Mouse (Mus musculus) limb, embryonic 12.5 days (tissue): ENCODE measurements around the gene Nmt1. TPM values are rescaled to one million over a fixed set of nuclear protein-coding genes. Genes with fewer than 3 reads are reported as not detected.

Experiments
- ATAC-seq: fragments of 200-750 bp; cut with Nextera tagmentation; 2 replicates; pipeline ENCODE4 v1.8.0; 2017; ENCODE audit warnings: low read depth, moderate TSS enrichment; ENCODE audit not compliant: insufficient number of reproducible peaks, insufficient read depth, low FRiP score, low TSS enrichment
- H3K27ac ChIP-seq: fragments of 300-500 bp; sonication (generic); 2 replicates; pipeline ENCODE4 v1.5.1; 2016; ENCODE audit warnings: mild to moderate bottlenecking, moderate library complexity
- H3K27me3 ChIP-seq: fragments of 300-500 bp; sonication (generic); 2 replicates; pipeline ENCODE4 v1.6.1; 2016; ENCODE audit warnings: mild to moderate bottlenecking, moderate library complexity
- H3K36me3 ChIP-seq: fragments of 300-500 bp; sonication (generic); 2 replicates; pipeline ENCODE4 v1.6.1; 2016; ENCODE audit warnings: mild to moderate bottlenecking, moderate library complexity
- H3K4me1 ChIP-seq: fragments of 300-500 bp; sonication (generic); replicated peaks from 2 replicates; pipeline ENCODE4 v1.6.1; 2016
- H3K4me2 ChIP-seq: fragments of 300-500 bp; sonication (generic); 2 replicates; pipeline ENCODE4 v1.6.1; 2016; ENCODE audit warnings: mild to moderate bottlenecking, moderate library complexity
- H3K4me3 ChIP-seq: fragments of 300-500 bp; sonication (generic); replicated peaks from 2 replicates; pipeline ENCODE4 v1.5.1; 2016; ENCODE audit warnings: mild to moderate bottlenecking
- H3K9ac ChIP-seq: fragments of 300-500 bp; sonication (generic); replicated peaks from 2 replicates; pipeline ENCODE4 v1.6.1; 2016; ENCODE audit warnings: mild to moderate bottlenecking, moderate library complexity
- H3K9me3 ChIP-seq: fragments of 300-500 bp; sonication (generic); 2 replicates; pipeline ENCODE4 v1.6.1; 2016; ENCODE audit warnings: mild to moderate bottlenecking, moderate library complexity
- WGBS: fragments of 180-500 bp; shearing (Covaris S2); methylation state at CpG from one replicate; pipeline ENCODE4 v1.1.7; 2016; 5-methylcytosine and 5-hydroxymethylcytosine counted together
- polyA plus RNA-seq: library from polyadenylated mRNA; unstranded; fragments of >200 nt; fragmentation: Nextera tagmentation; extraction: Ambion mirVana; gene quantifications from 2 replicates; pipeline ENCODE4 v1.2.1, GENCODE M21; 2016

The Nmt1 gene
- polyA plus RNA-seq, 1 experiment from 2014 or later = 53.7 TPM

DNA sequence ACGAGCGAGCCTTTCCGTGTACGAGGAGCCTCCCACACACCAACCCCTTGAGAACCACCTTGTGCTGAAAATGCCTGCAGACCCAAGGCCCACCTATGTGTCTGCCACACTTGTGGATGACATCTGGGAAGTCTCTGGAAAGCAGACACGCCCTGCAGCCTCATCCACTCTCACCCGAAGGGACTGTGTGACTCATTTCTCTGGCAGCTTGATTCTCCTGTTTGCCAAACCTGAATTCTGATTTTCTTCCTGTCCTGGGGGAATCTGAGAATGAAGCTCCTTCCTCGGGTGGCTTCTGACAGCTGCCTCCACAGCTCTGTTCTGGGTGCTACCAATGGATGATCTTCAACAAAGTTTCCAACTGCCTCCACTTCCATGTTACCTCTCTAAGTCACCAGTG, 31.6 kb upstream of the Nmt1 start:
- Histone ChIP-seq H3K4me2 (no peak overlapping the region), H3K9ac (no peak overlapping the region), H3K27ac (0 out of 2 replicates have a peak overlapping the region, but pooled peaks have one; percentile 4), H3K4me3 (no peak overlapping the region), H3K36me3 (peaks cover 68% of the 10 kb centered on the region), H3K4me1 (peaks cover 16% of the 10 kb centered on the region), H3K9me3 (no peaks in the 10 kb centered on the region), H3K27me3 (peaks cover 12% of the 10 kb centered on the region)
- no peak for ATAC-seq
- WGBS = 89% methylated on average over 7 of the region's 7 CpGs

DNA sequence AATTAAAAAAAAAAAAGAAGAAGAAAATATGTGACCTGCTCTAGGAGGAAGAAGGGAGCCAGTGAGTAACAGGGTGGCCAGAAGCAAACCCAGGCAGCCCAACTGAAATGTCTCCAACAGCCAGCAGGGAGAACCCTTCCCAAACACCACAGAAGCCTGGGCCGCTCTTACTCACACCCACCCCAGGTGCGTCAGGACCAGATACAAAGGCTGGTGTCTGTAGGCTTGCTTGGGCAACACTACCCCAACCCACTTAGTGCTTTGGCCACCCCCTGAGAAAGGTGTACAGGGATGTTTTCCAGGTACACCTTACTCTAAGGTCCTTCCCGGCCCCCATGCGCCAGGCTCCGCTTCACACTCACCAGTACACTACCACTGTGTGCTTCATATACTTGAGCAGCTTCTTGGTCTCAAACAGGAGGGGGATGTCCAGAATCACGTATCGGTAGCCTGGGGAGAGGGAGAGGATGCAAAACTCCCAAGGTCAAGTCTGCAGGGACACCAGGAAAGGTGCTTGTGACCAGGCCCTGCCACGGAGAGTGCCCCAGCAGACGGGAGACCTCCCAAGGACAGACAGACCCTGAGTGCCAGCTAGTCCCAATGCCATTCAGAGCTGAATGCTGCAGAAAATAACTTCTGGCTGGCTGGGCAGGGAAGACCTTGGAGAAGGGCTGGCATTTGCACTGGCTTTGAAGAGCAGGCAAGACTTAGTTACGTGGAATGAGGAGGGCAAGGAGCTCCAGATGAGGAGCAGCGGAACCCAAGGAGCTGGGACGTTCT, 30.8 kb upstream of the Nmt1 start:
- no peak for ATAC-seq
- no peaks in the 10 kb centered on the region for H3K9me3 ChIP-seq
- no peak overlapping the region for H3K4me3 ChIP-seq
- peaks cover 9% of the 10 kb centered on the region for H3K4me1 ChIP-seq
- H3K9ac ChIP-seq = no peak overlapping the region
- no peak overlapping the region for H3K4me2 ChIP-seq
- no peak overlapping the region for H3K27ac ChIP-seq
- H3K36me3 ChIP-seq = peaks cover 72% of the 10 kb centered on the region
- peaks cover 4% of the 10 kb centered on the region for H3K27me3 ChIP-seq
- 96% methylated on average over 12 of the region's 12 CpGs for WGBS

DNA sequence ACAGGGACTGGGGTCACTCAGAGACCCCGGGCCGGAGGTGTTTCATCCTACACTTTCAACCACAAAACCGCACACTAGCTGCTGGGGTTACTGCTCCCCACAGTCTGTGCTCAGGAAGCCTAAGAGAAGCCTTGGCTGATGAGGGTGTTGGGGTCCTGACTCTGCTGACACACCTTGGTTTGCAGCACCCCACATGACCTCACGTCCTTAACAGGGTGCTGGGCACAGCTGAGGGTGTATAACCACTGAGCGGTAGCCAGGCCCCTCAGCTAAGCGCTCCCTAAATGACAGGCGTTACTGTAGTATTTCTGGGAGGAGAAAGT, 29.8 kb upstream of the Nmt1 start:
- Histone ChIP-seq H3K36me3 (peaks cover 80% of the 10 kb centered on the region), H3K4me3 (no peak overlapping the region), H3K4me1 (peaks cover 9% of the 10 kb centered on the region), H3K9me3 (no peaks in the 10 kb centered on the region), H3K9ac (no peak overlapping the region), H3K4me2 (no peak overlapping the region), H3K27me3 (no peaks in the 10 kb centered on the region), H3K27ac (no peak overlapping the region)
- WGBS = 93% methylated on average over 7 of the region's 7 CpGs
- no peak for ATAC-seq

DNA sequence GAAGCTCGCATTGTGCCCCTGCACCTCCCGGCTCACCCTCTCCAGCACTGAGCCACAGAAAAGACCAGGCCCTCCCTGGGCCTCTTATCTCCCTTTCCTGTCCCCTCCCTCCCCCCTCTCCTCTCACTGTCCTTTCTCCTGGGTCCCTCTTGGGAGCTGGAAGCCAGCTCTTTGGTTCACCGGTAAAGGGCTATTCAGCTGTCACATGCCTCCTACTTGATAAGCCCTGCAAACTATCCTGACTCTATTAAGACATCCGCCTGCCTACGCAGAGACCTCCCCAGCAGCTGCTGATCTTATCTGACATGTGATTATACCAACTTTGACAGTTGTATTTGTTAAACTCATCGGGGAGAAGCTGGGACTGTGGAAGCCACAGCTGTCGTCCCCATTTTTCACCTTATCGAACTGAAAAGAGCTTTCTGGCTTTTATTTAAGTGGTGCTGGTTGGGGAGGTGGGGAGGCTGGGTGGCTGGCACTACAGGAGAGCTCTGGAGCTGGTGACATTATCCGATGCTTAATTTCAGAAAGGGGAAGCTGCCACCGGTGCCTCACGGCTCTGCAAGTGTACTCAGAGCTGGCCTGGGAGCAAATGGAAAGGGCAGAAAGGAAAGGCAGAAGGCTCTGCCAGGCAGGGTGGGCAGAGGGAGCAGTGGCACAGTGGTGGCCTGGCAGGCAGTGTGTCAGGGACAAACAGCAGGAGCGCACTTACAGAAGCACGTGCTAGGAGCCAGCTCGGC, 29.2 kb upstream of the Nmt1 start:
- Histone ChIP-seq H3K27ac (no peak overlapping the region), H3K27me3 (no peaks in the 10 kb centered on the region), H3K9me3 (no peaks in the 10 kb centered on the region), H3K4me3 (no peak overlapping the region), H3K9ac (no peak overlapping the region), H3K4me2 (no peak overlapping the region), H3K4me1 (peaks cover 11% of the 10 kb centered on the region), H3K36me3 (peaks cover 82% of the 10 kb centered on the region)
- no peak for ATAC-seq
- 89% methylated on average over 14 of the region's 14 CpGs for WGBS

DNA sequence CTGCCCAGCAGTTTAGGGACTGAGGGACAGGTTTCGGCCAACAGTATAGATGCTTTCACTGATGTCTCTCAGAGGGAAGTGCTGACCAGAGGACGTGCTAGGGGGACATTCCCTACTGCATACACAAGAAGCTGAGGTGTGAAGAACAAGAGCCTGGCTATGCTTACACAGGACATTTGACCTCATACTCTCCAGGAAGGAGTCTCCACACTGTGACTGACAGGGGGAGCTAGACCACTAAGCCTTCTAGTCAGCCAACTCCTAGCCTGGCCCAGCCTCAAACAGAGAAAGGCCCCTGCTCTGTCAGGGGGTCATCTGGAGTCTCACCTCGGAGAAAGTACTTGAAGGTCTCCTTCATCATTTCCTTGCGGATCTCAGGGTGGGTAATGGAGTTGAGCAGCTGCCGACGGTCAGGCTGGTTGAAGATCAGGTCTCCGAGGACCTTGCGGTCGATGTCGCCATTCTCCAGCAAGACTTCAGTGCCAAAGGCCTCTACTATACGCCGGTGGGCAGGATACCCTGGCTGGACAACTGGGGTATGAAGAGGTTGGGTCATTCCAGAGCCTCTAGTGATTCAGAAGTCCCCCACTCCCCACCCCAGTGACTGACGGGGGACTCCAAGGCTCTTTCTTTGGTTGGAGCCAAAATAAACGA, 28.5 kb upstream of the Nmt1 start:
- H3K4me1 ChIP-seq = peaks cover 11% of the 10 kb centered on the region
- H3K36me3 ChIP-seq = peaks cover 80% of the 10 kb centered on the region
- no peak overlapping the region for H3K4me2 ChIP-seq
- WGBS = 88% methylated on average over 14 of the region's 14 CpGs
- H3K4me3 ChIP-seq = no peak overlapping the region
- H3K27ac ChIP-seq = no peak overlapping the region
- H3K27me3 ChIP-seq = no peaks in the 10 kb centered on the region
- no peak overlapping the region for H3K9ac ChIP-seq
- no peak for ATAC-seq
- H3K9me3 ChIP-seq = no peaks in the 10 kb centered on the region

DNA sequence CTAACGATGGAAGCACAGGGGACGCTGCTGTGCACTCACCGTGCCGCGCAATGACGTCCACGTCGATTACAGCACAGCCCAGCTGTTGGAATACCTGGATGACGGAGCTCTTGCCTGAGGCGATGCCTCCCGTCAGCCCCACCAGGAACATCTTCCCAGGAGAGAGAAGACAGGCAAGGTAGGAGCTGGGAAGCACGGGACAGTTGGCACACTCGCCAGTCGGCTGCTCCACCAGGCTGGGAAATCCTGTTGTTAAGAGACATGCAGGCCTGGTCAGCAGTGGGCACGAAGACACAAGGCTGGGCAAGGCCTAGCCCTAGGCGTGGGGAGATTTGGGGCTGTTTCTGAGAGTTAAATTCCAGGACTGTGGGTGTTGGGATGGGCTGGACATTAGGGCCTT, 27.9 kb upstream of the Nmt1 start:
- 86% methylated on average over 16 of the region's 16 CpGs for WGBS
- H3K27ac ChIP-seq = peak overlapping the region; percentile 56; the same call in 1 of the 2 replicates
- no peak overlapping the region for H3K4me3 ChIP-seq
- ATAC-seq = no peak
- peaks cover 80% of the 10 kb centered on the region for H3K36me3 ChIP-seq
- H3K9ac ChIP-seq = no peak overlapping the region; the same call in 1 of the 2 replicates
- no peaks in the 10 kb centered on the region for H3K27me3 ChIP-seq
- no peaks in the 10 kb centered on the region for H3K9me3 ChIP-seq
- H3K4me2 ChIP-seq = no peak overlapping the region
- H3K4me1 ChIP-seq = peaks cover 11% of the 10 kb centered on the region

DNA sequence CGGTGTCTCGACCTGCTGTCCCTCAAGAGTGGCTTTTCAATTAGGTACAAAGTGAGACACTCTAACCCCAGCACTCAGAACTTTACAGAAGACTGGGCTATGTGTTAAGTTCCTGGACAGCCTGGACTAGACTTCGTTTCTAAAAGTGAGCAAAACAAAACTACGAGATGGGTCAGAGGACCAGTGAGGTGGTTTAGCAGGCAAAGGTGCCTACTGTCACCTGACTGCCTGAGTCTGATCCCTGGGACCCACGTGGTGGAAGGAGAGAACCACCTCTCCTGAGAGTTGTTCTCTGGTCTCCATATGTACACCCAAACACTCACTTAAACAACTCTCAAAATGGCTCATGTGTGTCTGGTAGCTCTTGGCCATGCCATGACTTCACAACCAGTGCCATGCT, 26.9 kb upstream of the Nmt1 start:
- H3K9me3 ChIP-seq = no peaks in the 10 kb centered on the region
- WGBS = 76% methylated on average over 5 of the region's 5 CpGs
- H3K4me3 ChIP-seq = no peak overlapping the region

DNA sequence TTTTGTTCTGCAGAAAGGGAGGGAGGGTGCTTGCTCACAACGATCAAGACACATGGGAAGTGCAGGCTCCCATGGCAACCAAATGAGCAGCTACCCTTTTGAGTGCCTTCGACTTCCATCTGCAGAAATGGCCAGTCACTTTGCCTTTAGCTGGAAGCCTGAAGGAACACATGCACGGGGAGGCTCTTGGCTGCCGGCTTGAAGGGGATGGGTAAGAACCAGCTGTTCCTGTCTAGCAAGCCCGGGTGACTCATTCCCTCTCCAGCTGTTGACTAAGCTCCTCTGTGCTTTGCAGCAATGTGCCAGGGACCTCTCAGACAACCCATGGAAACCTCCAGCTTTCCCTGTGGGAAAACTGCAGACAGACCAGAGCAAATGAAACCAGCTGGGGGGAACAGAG, 24.8 kb upstream of the Nmt1 start:
- Histone ChIP-seq H3K27me3 (no peaks in the 10 kb centered on the region), H3K4me3 (no peak overlapping the region), H3K4me2 (no peak overlapping the region), H3K4me1 (peaks cover 16% of the 10 kb centered on the region), H3K27ac (peak overlapping the region; percentile 42; the same call in 1 of the 2 replicates), H3K9ac (no peak overlapping the region), H3K36me3 (peaks cover 70% of the 10 kb centered on the region), H3K9me3 (no peaks in the 10 kb centered on the region)
- WGBS = 63% methylated on average over 5 of the region's 5 CpGs
- peak; percentile 48; the same call in 1 of the 2 replicates for ATAC-seq

More for the DNA sequence above, 26.9 kb upstream of the Nmt1 start:
- no peak overlapping the region for H3K9ac ChIP-seq
- peaks cover 71% of the 10 kb centered on the region for H3K36me3 ChIP-seq
- H3K4me1 ChIP-seq = peaks cover 11% of the 10 kb centered on the region
- H3K27me3 ChIP-seq = no peaks in the 10 kb centered on the region
- H3K27ac ChIP-seq = 0 out of 2 replicates have a peak overlapping the region, but pooled peaks have one; percentile 31
- ATAC-seq = no peak
- H3K4me2 ChIP-seq = no peak overlapping the region

DNA sequence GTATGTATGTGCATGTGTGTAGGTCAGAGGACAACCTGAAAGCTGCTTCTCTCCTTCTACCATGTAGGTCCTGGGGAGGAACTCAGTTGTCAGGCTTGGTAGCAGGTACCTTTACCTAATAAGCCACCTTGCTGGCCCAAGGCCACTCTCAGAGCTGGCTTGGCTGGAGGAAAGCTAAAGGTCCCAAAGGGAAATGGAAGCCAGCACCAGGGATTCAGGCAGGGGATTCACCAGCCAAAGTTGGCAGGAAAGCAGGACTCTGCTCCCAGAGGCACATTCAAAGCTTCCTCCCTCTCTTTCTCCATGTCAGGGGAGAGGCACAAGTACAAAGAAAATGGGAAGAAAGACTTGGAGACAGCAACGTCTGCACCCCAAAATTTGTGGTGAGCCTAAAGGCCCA, 23.1 kb upstream of the Nmt1 start:
- peaks cover 65% of the 10 kb centered on the region for H3K36me3 ChIP-seq
- H3K4me1 ChIP-seq = peaks cover 16% of the 10 kb centered on the region
- ATAC-seq = no peak
- 83% methylated on average over 1 of the region's 1 CpGs for WGBS
- no peak overlapping the region for H3K27ac ChIP-seq
- no peak overlapping the region for H3K4me3 ChIP-seq
- no peak overlapping the region for H3K9ac ChIP-seq
- no peaks in the 10 kb centered on the region for H3K27me3 ChIP-seq
- no peaks in the 10 kb centered on the region for H3K9me3 ChIP-seq
- H3K4me2 ChIP-seq = no peak overlapping the region

DNA sequence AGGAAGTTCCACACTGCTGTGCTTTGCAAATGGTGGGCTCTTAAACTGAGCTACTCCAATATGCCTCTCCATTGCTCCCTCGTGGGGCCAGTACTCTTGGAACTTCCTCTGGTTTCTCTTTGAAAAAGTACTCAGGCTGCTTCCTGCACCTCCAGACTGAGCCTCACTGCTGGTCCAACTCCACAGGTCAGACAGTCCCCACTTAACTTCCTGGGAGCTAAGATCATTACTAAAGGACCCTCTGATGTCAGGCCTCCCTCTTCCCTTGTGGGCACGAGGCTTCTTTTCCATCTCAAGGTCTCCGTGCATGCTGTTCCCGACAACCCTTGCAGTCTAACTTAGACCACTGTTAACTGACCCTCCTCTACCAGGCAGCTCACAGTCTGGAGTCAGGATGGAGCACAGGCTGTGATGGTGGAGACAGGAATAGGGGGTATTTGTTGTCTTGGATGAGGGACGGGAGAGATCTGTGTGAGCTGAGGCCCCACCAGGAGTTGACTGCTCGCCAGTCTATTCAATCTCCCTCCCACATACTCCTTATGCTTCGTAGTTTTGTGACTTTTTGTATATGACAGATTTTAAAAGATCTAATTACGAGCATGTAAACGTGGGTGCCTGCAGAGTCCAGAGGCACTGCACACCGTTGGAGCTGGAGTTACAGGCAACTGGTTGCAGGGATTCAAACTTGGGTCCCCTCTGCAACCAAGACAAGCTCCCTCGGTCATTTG, 22.6 kb upstream of the Nmt1 start:
- no peak overlapping the region for H3K4me3 ChIP-seq
- no peak overlapping the region for H3K4me2 ChIP-seq
- no peak for ATAC-seq
- peaks cover 62% of the 10 kb centered on the region for H3K36me3 ChIP-seq
- WGBS = 78% methylated on average over 11 of the region's 11 CpGs
- H3K9me3 ChIP-seq = no peaks in the 10 kb centered on the region
- no peak overlapping the region for H3K27ac ChIP-seq
- peaks cover 16% of the 10 kb centered on the region for H3K4me1 ChIP-seq
- H3K27me3 ChIP-seq = no peaks in the 10 kb centered on the region
- no peak overlapping the region for H3K9ac ChIP-seq
